ENCODE assay signal across 24 mouse cellular contexts in the genomic region with DNA sequence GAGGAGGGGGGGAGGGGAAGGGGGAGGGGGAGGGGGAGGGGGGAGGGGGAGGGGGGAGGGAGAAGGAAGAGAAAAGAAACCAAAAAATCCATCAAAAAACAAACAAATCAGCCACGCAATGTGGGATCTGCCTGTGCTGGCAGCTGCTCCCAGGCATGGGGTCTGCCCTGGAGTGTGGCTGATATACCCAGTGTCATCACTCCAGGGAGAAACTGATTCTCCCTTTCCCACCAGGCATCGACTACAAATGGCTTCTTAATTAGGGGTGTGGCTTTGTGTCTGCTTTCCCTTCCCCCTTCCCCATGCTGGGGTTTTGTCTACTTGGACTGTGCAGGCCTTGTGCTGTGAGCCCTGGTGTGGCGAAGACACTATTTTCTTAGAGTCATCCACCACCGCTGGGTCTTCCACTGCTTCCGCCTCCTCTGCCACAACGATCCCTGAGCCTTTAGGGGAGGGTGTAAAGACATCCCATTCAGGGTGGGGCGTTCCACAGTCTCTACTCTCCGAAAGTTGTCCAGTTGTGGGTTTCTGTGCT.
A peak's percentile ranks its signal among the peaks of the same experiment; 100 is the strongest.
DNase-seq lines count a peak whose midpoint lies in the region; ATAC-seq lines count a peak whose summit lies in the region.
"Had no signal": no experiment of that assay in that cellular context is flagged by ENCODE, and none has a peak within 500 bp of the region (broad histone marks: within the 10 kb centered on the region; RNA-seq: fewer than 3 reads in every experiment).

No protein-coding gene starts in this region.

- no peak overlapping the region for H3K27ac ChIP-seq in hindbrain, embryonic 11.5 days (ENCODE audit: low read depth, low read length)
- H3K27ac ChIP-seq in hindbrain, embryonic 14.5 days = no peak overlapping the region
- H3K27ac ChIP-seq in neural tube, embryonic 12.5 days = no peak overlapping the region
- no peak overlapping the region for H3K27ac ChIP-seq in neural tube, embryonic 15.5 days (replicated peaks)
- H3K27ac ChIP-seq: forebrain, embryonic 13.5 days; gastrocnemius, adult 2 months; heart, embryonic 15.5 days; kidney, postnatal 0 days; left cerebral cortex, adult 2 months; liver, embryonic 15.5 days; macrophage; midbrain, embryonic 10.5 days; stomach, embryonic 15.5 days had no signal

- no peaks in the 10 kb centered on the region for H3K4me1 ChIP-seq in hindbrain, embryonic 11.5 days (replicated peaks; ENCODE audit: control insufficient read depth, insufficient read depth, low read length)
- no peaks in the 10 kb centered on the region for H3K4me1 ChIP-seq in hindbrain, embryonic 14.5 days (replicated peaks; ENCODE audit: control insufficient read depth, insufficient read depth, low read length)
- H3K4me1 ChIP-seq in neural tube, embryonic 12.5 days = peaks cover 3% of the 10 kb centered on the region; the same call in 1 of the 2 replicates
- H3K4me1 ChIP-seq in neural tube, embryonic 15.5 days = peaks cover 8% of the 10 kb centered on the region
- H3K4me1 ChIP-seq: liver, embryonic 15.5 days; stomach, embryonic 15.5 days had no signal

- H3K4me3 ChIP-seq in hindbrain, embryonic 11.5 days (ENCODE audit: low read depth, low read length) = no peak overlapping the region
- no peak overlapping the region for H3K4me3 ChIP-seq in hindbrain, embryonic 14.5 days (replicated peaks; ENCODE audit: low read length)
- H3K4me3 ChIP-seq in neural tube, embryonic 12.5 days = no peak overlapping the region
- no peak overlapping the region for H3K4me3 ChIP-seq in neural tube, embryonic 15.5 days (replicated peaks)
- H3K4me3 ChIP-seq: forebrain, embryonic 13.5 days; gastrocnemius, adult 2 months; heart, embryonic 15.5 days; left cerebral cortex, adult 2 months; liver, embryonic 15.5 days; midbrain, embryonic 10.5 days; stomach, embryonic 15.5 days had no signal

- DNase-seq in embryo, embryonic 10.5 days (ENCODE audit: low spot score) = peak; percentile 13
- no peak for DNase-seq in embryo, embryonic 10 days (ENCODE audit: low spot score)
- DNase-seq in hindbrain, embryonic 11.5 days (ENCODE audit: low spot score) = peak; percentile 6
- no peak for DNase-seq in hindbrain, embryonic 14.5 days (ENCODE audit: low spot score)
- DNase-seq in right cerebral cortex, postnatal 14 days = no peak
- DNase-seq: cerebellum, adult 11-12 months; gastrocnemius, adult 2 months; heart, postnatal 36 days; kidney, adult 2 months; liver; thymus, adult 18-20 months; thymus, postnatal 36 days had no signal

- peak; percentile 68 for ATAC-seq in hindbrain, embryonic 11.5 days (ENCODE audit: low FRiP score)
- no peak for ATAC-seq in hindbrain, embryonic 14.5 days (ENCODE audit: low FRiP score)
- ATAC-seq in neural tube, embryonic 12.5 days (ENCODE audit: low FRiP score, low read depth) = peak; percentile 86
- no peak for ATAC-seq in neural tube, embryonic 15.5 days (ENCODE audit: low FRiP score)
- ATAC-seq: forebrain, embryonic 13.5 days; inflammation-experienced regulatory T-cells, adult 6 months; lung, postnatal 0 days had no signal

- H3K36me3 ChIP-seq in hindbrain, embryonic 11.5 days (ENCODE audit: control insufficient read depth, insufficient read depth, low read length) = no peaks in the 10 kb centered on the region
- no peaks in the 10 kb centered on the region for H3K36me3 ChIP-seq in hindbrain, embryonic 14.5 days (replicated peaks; ENCODE audit: control insufficient read depth, insufficient read depth)
- H3K36me3 ChIP-seq in neural tube, embryonic 12.5 days = no peaks in the 10 kb centered on the region
- no peaks in the 10 kb centered on the region for H3K36me3 ChIP-seq in neural tube, embryonic 15.5 days
- H3K36me3 ChIP-seq: heart, embryonic 15.5 days; liver, embryonic 15.5 days; midbrain, embryonic 10.5 days; stomach, embryonic 15.5 days had no signal

- WGBS in hindbrain, embryonic 11.5 days = 73% methylated on average over 8 of the region's 8 CpGs
- WGBS in hindbrain, embryonic 14.5 days = 64% methylated on average over 8 of the region's 8 CpGs
- WGBS in neural tube, embryonic 12.5 days = 61% methylated on average over 8 of the region's 8 CpGs
- WGBS in neural tube, embryonic 15.5 days = 51% methylated on average over 8 of the region's 8 CpGs

- no peaks in the 10 kb centered on the region for H3K27me3 ChIP-seq in hindbrain, embryonic 11.5 days (ENCODE audit: control insufficient read depth, insufficient read depth, low read length)
- H3K27me3 ChIP-seq in hindbrain, embryonic 14.5 days (ENCODE audit: control insufficient read depth, insufficient read depth, low read length) = no peaks in the 10 kb centered on the region
- H3K27me3 ChIP-seq in neural tube, embryonic 12.5 days (replicated peaks) = no peaks in the 10 kb centered on the region
- no peaks in the 10 kb centered on the region for H3K27me3 ChIP-seq in neural tube, embryonic 15.5 days (replicated peaks)
- H3K27me3 ChIP-seq: forebrain, embryonic 13.5 days; heart, embryonic 15.5 days; liver, embryonic 15.5 days; stomach, embryonic 15.5 days had no signal

- H3K4me2 ChIP-seq in hindbrain, embryonic 11.5 days (replicated peaks; ENCODE audit: low read depth, low read length) = no peak overlapping the region
- H3K4me2 ChIP-seq in hindbrain, embryonic 14.5 days (replicated peaks) = no peak overlapping the region
- H3K4me2 ChIP-seq in neural tube, embryonic 12.5 days (replicated peaks) = no peak overlapping the region
- H3K4me2 ChIP-seq in neural tube, embryonic 15.5 days = no peak overlapping the region
- H3K4me2 ChIP-seq: forebrain, embryonic 13.5 days; heart, embryonic 15.5 days; liver, embryonic 15.5 days; stomach, embryonic 15.5 days had no signal

- no peaks in the 10 kb centered on the region for H3K9me3 ChIP-seq in hindbrain, embryonic 11.5 days (ENCODE audit: control insufficient read depth, low read length)
- H3K9me3 ChIP-seq in hindbrain, embryonic 14.5 days (ENCODE audit: control insufficient read depth, low read length) = no peaks in the 10 kb centered on the region
- H3K9me3 ChIP-seq in neural tube, embryonic 12.5 days = no peaks in the 10 kb centered on the region
- H3K9me3 ChIP-seq in neural tube, embryonic 15.5 days (replicated peaks) = no peaks in the 10 kb centered on the region
- H3K9me3 ChIP-seq: forebrain, embryonic 13.5 days; heart, embryonic 15.5 days; liver, embryonic 15.5 days; midbrain, embryonic 10.5 days; stomach, embryonic 15.5 days had no signal

- H3K9ac ChIP-seq in hindbrain, embryonic 11.5 days (ENCODE audit: low read depth, low read length) = no peak overlapping the region
- H3K9ac ChIP-seq in hindbrain, embryonic 14.5 days = no peak overlapping the region
- H3K9ac ChIP-seq in neural tube, embryonic 12.5 days = no peak overlapping the region
- H3K9ac ChIP-seq in neural tube, embryonic 15.5 days (replicated peaks) = no peak overlapping the region
- H3K9ac ChIP-seq: forebrain, embryonic 13.5 days; heart, embryonic 15.5 days; liver, embryonic 15.5 days; stomach, embryonic 15.5 days had no signal

Comparison
In these comparisons a context has a peak if more than half of its experiments do, and no peak if none do; other contexts are left out.
1. DNase-seq: peak in embryo, embryonic 10.5 days (single experiment) and hindbrain, embryonic 11.5 days (single experiment); none in embryo, embryonic 10 days (single experiment), hindbrain, embryonic 14.5 days (single experiment) and right cerebral cortex, postnatal 14 days (single experiment).
2. ATAC-seq: peak in hindbrain, embryonic 11.5 days (single experiment) and neural tube, embryonic 12.5 days (single experiment); none in hindbrain, embryonic 14.5 days (single experiment) and neural tube, embryonic 15.5 days (single experiment).